ENCODE assay signal across 8 mouse cellular contexts in genomic region chr5:45668831-45669230, GRCm38 (mm10). TPM values are rescaled to one million over a fixed set of nuclear protein-coding genes. Genes with fewer than 3 reads are reported as not detected.
DNase-seq lines count a peak whose midpoint lies in the region; ATAC-seq and TF ChIP-seq lines count a peak whose summit lies in the region.

No protein-coding gene starts in this region.

- POLR2A ChIA-PET in Patski (lab: Charles Lee) = no interaction called here

- peak overlapping the region; percentile 89 for H3K27ac ChIP-seq in layer of hippocampus, adult 2 months
- peak overlapping the region; percentile 72; the same call in 1 of the 2 replicates for H3K27ac ChIP-seq in embryonic facial prominence, embryonic 14.5 days (replicated peaks; ENCODE audit: low read depth, low read length)
- H3K27ac ChIP-seq in intestine, postnatal 0 days (ENCODE audit: low read depth, low read length) = peak overlapping the region; percentile 75
- H3K27ac ChIP-seq in neural tube, embryonic 12.5 days = 0 out of 2 replicates have a peak overlapping the region, but pooled peaks have one; percentile 64

- peaks cover 7% of the 10 kb centered on the region for H3K27me3 ChIP-seq in Patski
- no peaks in the 10 kb centered on the region for H3K27me3 ChIP-seq in embryonic facial prominence, embryonic 14.5 days (replicated peaks; ENCODE audit: control insufficient read depth, insufficient read depth, low read length)
- no peaks in the 10 kb centered on the region for H3K27me3 ChIP-seq in intestine, postnatal 0 days (replicated peaks; ENCODE audit: control insufficient read depth, insufficient read depth, low read length)
- H3K27me3 ChIP-seq in neural tube, embryonic 12.5 days (replicated peaks) = no peaks in the 10 kb centered on the region

- peak overlapping the region; percentile 63 for H3K4me2 ChIP-seq in embryonic facial prominence, embryonic 14.5 days (ENCODE audit: low read depth, low read length)
- H3K4me2 ChIP-seq in intestine, postnatal 0 days (replicated peaks; ENCODE audit: low read depth) = peak overlapping the region; percentile 95
- H3K4me2 ChIP-seq in neural tube, embryonic 12.5 days (replicated peaks) = peak overlapping the region; percentile 98

- no peak for DNase-seq in layer of hippocampus, adult 2 months (ENCODE audit: low spot score in 2 of 2)
- no peak for DNase-seq in layer of hippocampus, adult 11-12 months (ENCODE audit: low spot score)
- no peak for DNase-seq in Patski (ENCODE audit: low read depth, low spot score)
- peak; percentile 23 for DNase-seq in embryonic facial prominence, embryonic 14.5 days (ENCODE audit: low spot score)
- DNase-seq in right cerebral cortex, postnatal 4 days = no peak
- no peak for DNase-seq in lung, postnatal 25 days (ENCODE audit: low spot score)

- no peak for TF ChIP-seq CTCF in layer of hippocampus, adult 2 months (conservative IDR thresholded peaks at IDR 0.05)
- TF ChIP-seq CTCF in Patski (IDR thresholded peaks at IDR 0.05) = no peak
- TF ChIP-seq CTCF in intestine, postnatal 0 days (IDR thresholded peaks at IDR 0.05; ENCODE audit: low read depth) = no peak

- 0 out of 2 replicates have a peak, but pooled peaks cover 7% of the 10 kb centered on the region for H3K36me3 ChIP-seq in embryonic facial prominence, embryonic 14.5 days (ENCODE audit: control insufficient read depth, insufficient read depth, low read length)
- no peaks in the 10 kb centered on the region for H3K36me3 ChIP-seq in intestine, postnatal 0 days (ENCODE audit: control insufficient read depth, insufficient read depth)
- no peaks in the 10 kb centered on the region for H3K36me3 ChIP-seq in neural tube, embryonic 12.5 days

- WGBS in embryonic facial prominence, embryonic 14.5 days = 0% methylated on average over 3 of the region's 3 CpGs
- WGBS in intestine, postnatal 0 days = under 1% methylated on average over 3 of the region's 3 CpGs
- 2% methylated on average over 3 of the region's 3 CpGs for WGBS in neural tube, embryonic 12.5 days

- peaks cover 3% of the 10 kb centered on the region; the same call in 1 of the 2 replicates for H3K4me1 ChIP-seq in embryonic facial prominence, embryonic 14.5 days (ENCODE audit: control insufficient read depth, insufficient read depth, low read length)
- H3K4me1 ChIP-seq in intestine, postnatal 0 days (replicated peaks; ENCODE audit: control insufficient read depth, insufficient read depth, low read length) = no peaks in the 10 kb centered on the region
- peaks cover 4% of the 10 kb centered on the region; the same call in 1 of the 2 replicates for H3K4me1 ChIP-seq in neural tube, embryonic 12.5 days

- no peaks in the 10 kb centered on the region for H3K9me3 ChIP-seq in embryonic facial prominence, embryonic 14.5 days (ENCODE audit: control insufficient read depth, low read length)
- no peaks in the 10 kb centered on the region for H3K9me3 ChIP-seq in intestine, postnatal 0 days (ENCODE audit: control insufficient read depth)
- H3K9me3 ChIP-seq in neural tube, embryonic 12.5 days = no peaks in the 10 kb centered on the region

- ATAC-seq in Patski = peak; percentile 13
- no peak for ATAC-seq in embryonic facial prominence, embryonic 14.5 days (ENCODE audit: low read depth)
- ATAC-seq in intestine, postnatal 0 days = no peak
- peak; percentile 18 for ATAC-seq in neural tube, embryonic 12.5 days (ENCODE audit: low FRiP score, low read depth)

- H3K4me3 ChIP-seq in layer of hippocampus, adult 2 months = peak overlapping the region; percentile 79
- H3K4me3 ChIP-seq in embryonic facial prominence, embryonic 14.5 days (ENCODE audit: low read depth, low read length) = peak overlapping the region; percentile 77
- peak overlapping the region; percentile 89 for H3K4me3 ChIP-seq in intestine, postnatal 0 days (ENCODE audit: low read depth, low read length)
- H3K4me3 ChIP-seq in neural tube, embryonic 12.5 days = peak overlapping the region; percentile 61

- CTCF ChIA-PET in Patski (lab: Charles Lee) = interaction anchor here (1.1 to 1.5 kb wide), 3 partner anchors 15 to 192 kb away, joined by 3 to 5 read pairs (median 4); no protein-coding TSS in a partner anchor

- in situ Hi-C loops in Patski (cut with MboI; ENCODE audit: low pct_unique_long_range_greater_than_20kb) = loop anchor here (5.0 to 25.0 kb wide), 3 partner anchors 137 to 1382 kb away; no protein-coding TSS in a partner anchor

- peak overlapping the region; percentile 86 for H3K9ac ChIP-seq in embryonic facial prominence, embryonic 14.5 days (ENCODE audit: low read depth, low read length)
- peak overlapping the region; percentile 69 for H3K9ac ChIP-seq in intestine, postnatal 0 days (ENCODE audit: low read depth, low read length)
- H3K9ac ChIP-seq in neural tube, embryonic 12.5 days = peak overlapping the region; percentile 78

RNA-seq across cellular contexts. Expression of gene Ncapg, which starts 0.9 kb away (rescaled TPM):
- total RNA-seq in layer of hippocampus, adult 2 months (2021) = under 1 TPM; 0.32 to 0.79 TPM
- 29.2 TPM for polyA plus RNA-seq in Patski (2021)
- polyA plus RNA-seq in embryonic facial prominence, embryonic 14.5 days (2014; fragmentation: Nextera tagmentation; extraction: Ambion mirVana) = 38.3 and 42.4 TPM in 2 replicates
- polyA plus RNA-seq in intestine, postnatal 0 days (2015; fragmentation: Nextera tagmentation; extraction: Ambion mirVana) = 9.3 and 10.4 TPM in 2 replicates
- 38.6 and 40.5 TPM in 2 replicates for polyA plus RNA-seq in neural tube, embryonic 12.5 days (2016; fragmentation: Nextera tagmentation; extraction: Ambion mirVana)

RNA-seq across cellular contexts. Expression of gene Fam184b, which starts 29.4 kb away (rescaled TPM):
- 1 to 10 TPM; 6.9 to 8.3 TPM for total RNA-seq in layer of hippocampus, adult 2 months (2021)
- 0.05 TPM for polyA plus RNA-seq in Patski (2021)
- 2.2 and 2.4 TPM in 2 replicates for polyA plus RNA-seq in embryonic facial prominence, embryonic 14.5 days (2014; fragmentation: Nextera tagmentation; extraction: Ambion mirVana)
- 1.4 and 1.5 TPM in 2 replicates for polyA plus RNA-seq in intestine, postnatal 0 days (2015; fragmentation: Nextera tagmentation; extraction: Ambion mirVana)
- 1.1 and 1.8 TPM in 2 replicates for polyA plus RNA-seq in neural tube, embryonic 12.5 days (2016; fragmentation: Nextera tagmentation; extraction: Ambion mirVana)

Comparison
In these comparisons a context has a peak if more than half of its experiments do, and no peak if none do; other contexts are left out.
1. ATAC-seq: peak in Patski (single experiment) and neural tube, embryonic 12.5 days (single experiment); none in embryonic facial prominence, embryonic 14.5 days (single experiment) and intestine, postnatal 0 days (single experiment).
2. Peak in every context shown above with its lines, with median percentiles within 50 percentile points of each other: H3K27ac ChIP-seq, H3K4me3 ChIP-seq, H3K4me2 ChIP-seq and H3K9ac ChIP-seq.